19 mouse cellular contexts compared by ENCODE assay signal in genomic region chr13:79053428-79053827, GRCm38 (mm10).
DNase-seq lines count a peak whose midpoint lies in the region; ATAC-seq and TF ChIP-seq lines count a peak whose summit lies in the region.
"Had no signal": no experiment of that assay in that cellular context is flagged by ENCODE, and none has a peak within 500 bp of the region (broad histone marks: within the 10 kb centered on the region; RNA-seq: fewer than 3 reads in every experiment).

No protein-coding gene starts in this region.

- TF ChIP-seq RAD21 in MEL (IDR thresholded peaks at IDR 0.05; ENCODE audit: low read depth, low read length) = no peak

- H3K4me2 ChIP-seq in kidney, embryonic 16.5 days (replicated peaks; ENCODE audit: low read depth, low read length) = no peak overlapping the region

- H3K4me1 ChIP-seq in MEL (ENCODE audit: control insufficient read depth in 1 of 2, insufficient read depth in 2 of 2, low read length in 2 of 2) = no peaks in the 10 kb centered on the region
- no peaks in the 10 kb centered on the region for H3K4me1 ChIP-seq in kidney, embryonic 16.5 days (ENCODE audit: insufficient read depth, low read length)

- H3K79me2 ChIP-seq in MEL (ENCODE audit: control insufficient read depth, insufficient read depth, low read length, poor library complexity) = no peaks in the 10 kb centered on the region

- TF ChIP-seq POLR2A in MEL (IDR thresholded peaks at IDR 0.05; ENCODE audit: control insufficient read depth in 1 of 2, insufficient read depth in 1 of 2, low read depth in 1 of 2, low read length in 2 of 2, poor library complexity in 1 of 2) = no peak

- H3K27ac ChIP-seq in MEL (ENCODE audit: control insufficient read depth, low read depth, low read length) = no peak overlapping the region
- H3K27ac ChIP-seq in kidney, embryonic 16.5 days (ENCODE audit: low read length) = no peak overlapping the region

- no peak overlapping the region for H3K9ac ChIP-seq in MEL (ENCODE audit: control insufficient read depth, low read depth, low read length, poor library complexity, severe bottlenecking)
- no peak overlapping the region for H3K9ac ChIP-seq in kidney, embryonic 16.5 days (replicated peaks; ENCODE audit: low read length)

- H3K4me3 ChIP-seq in MEL (ENCODE audit: control insufficient read depth in 1 of 2, insufficient read depth in 1 of 2, low read depth in 2 of 2, low read length in 2 of 2) = no peak overlapping the region
- no peak overlapping the region for H3K4me3 ChIP-seq in kidney, embryonic 16.5 days (ENCODE audit: low read length)

- no peaks in the 10 kb centered on the region for H3K27me3 ChIP-seq in MEL (ENCODE audit: control insufficient read depth in 1 of 2, insufficient read depth in 2 of 2, low read length in 2 of 2)
- no peaks in the 10 kb centered on the region for H3K27me3 ChIP-seq in kidney, embryonic 16.5 days (ENCODE audit: insufficient read depth, low read length)
- H3K27me3 ChIP-seq: CH12.LX, Patski had no signal

- no peaks in the 10 kb centered on the region; a peak in 1 of 4 replicates for H3K36me3 ChIP-seq in MEL (ENCODE audit: control insufficient read depth in 1 of 2, insufficient read depth in 2 of 2, low read length in 2 of 2)
- no peaks in the 10 kb centered on the region for H3K36me3 ChIP-seq in kidney, embryonic 16.5 days (ENCODE audit: insufficient read depth, low read length)
- H3K36me3 ChIP-seq: G1E had no signal

- 83% methylated on average over 1 of the region's 1 CpGs for WGBS in kidney, embryonic 16.5 days

- TF ChIP-seq CTCF in MEL (IDR thresholded peaks at IDR 0.05 in 2 of 3, conservative IDR thresholded peaks at IDR 0.05 in 1 of 3; ENCODE audit: control insufficient read depth in 1 of 3, insufficient read depth in 1 of 3, low read depth in 2 of 3, low read length in 3 of 3, poor library complexity in 1 of 3, severe bottlenecking in 1 of 3) = no peak

- ATAC-seq in kidney, embryonic 16.5 days (ENCODE audit: low FRiP score, low TSS enrichment) = no peak
- ATAC-seq: activated CD4-positive, CD25-positive, alpha-beta regulatory T cell, adult 4 months; CD4-positive, CD25-positive, alpha-beta regulatory T cell, adult 4 months; Patski had no signal

- TF ChIP-seq EP300 in MEL (IDR thresholded peaks at IDR 0.05; ENCODE audit: low read depth in 1 of 2, low read length in 2 of 2) = peak in 1 of 2 experiments; percentile 37; a peak in 1 of 4 replicates

- DNase-seq in MEL (ENCODE audit: low read depth, low spot score) = peak; percentile 8
- DNase-seq: adrenal gland, adult 2 months; adrenal gland, adult 8-10 months; adrenal gland, postnatal 10 days; adrenal gland, postnatal 14 days; adrenal gland, postnatal 25 days; adrenal gland, postnatal 36 days; B cell, adult 2 months; cerebellum, adult 11 months; cerebellum, adult 11-12 months; cerebellum, adult 18-20 months; cerebellum, adult 2 months; cerebellum, adult 8-10 months had no signal

- H3K9me3 ChIP-seq in MEL (replicated peaks; ENCODE audit: insufficient read depth, low read length) = no peaks in the 10 kb centered on the region
- H3K9me3 ChIP-seq in kidney, embryonic 16.5 days (ENCODE audit: low read length) = no peaks in the 10 kb centered on the region
- H3K9me3 ChIP-seq: G1E had no signal

TF ChIP-seq in MEL, 35 proteins besides CTCF, POLR2A, EP300 and RAD21:
- TF ChIP-seq TCF12 (IDR thresholded peaks at IDR 0.05; ENCODE audit: low read depth, low read length) = peak; percentile 35; the same call in 1 of the 2 replicates
- TF ChIP-seq CHD2 (IDR thresholded peaks at IDR 0.05; ENCODE audit: low read length) = no peak
- TF ChIP-seq ETS1 (IDR thresholded peaks at IDR 0.05; ENCODE audit: low read depth, low read length) = peak; percentile 39; the same call in 1 of the 2 replicates
- TF ChIP-seq E2F4 (IDR thresholded peaks at IDR 0.05; ENCODE audit: borderline replicate concordance, low read depth, low read length) = no peak
- peak; percentile 46; the same call in 1 of the 2 replicates for TF ChIP-seq RCOR1 (IDR thresholded peaks at IDR 0.05; ENCODE audit: low read depth, low read length)
- peak; percentile 93; the same call in 1 of the 2 replicates for TF ChIP-seq MEF2A (IDR thresholded peaks at IDR 0.05; ENCODE audit: extremely low read depth, insufficient replicate concordance, low read depth, low read length, poor library complexity, severe bottlenecking)
- TF ChIP-seq GATA1 (IDR thresholded peaks at IDR 0.05; ENCODE audit: low read depth, low read length) = peak; percentile 10; the same call in 1 of the 2 replicates
